Mouse (Mus musculus) heart, postnatal 0 days (tissue): ENCODE measurements around the gene Asap2. TPM values are rescaled to one million over a fixed set of nuclear protein-coding genes. Genes with fewer than 3 reads are reported as not detected.

Source experiments
- ATAC-seq: fragments of 200-750 bp; cut with Nextera tagmentation; 2 replicates; pipeline ENCODE4 v1.8.0; 2017; ENCODE audit warnings: low read depth, moderate number of reproducible peaks, moderate library complexity; ENCODE audit not compliant: insufficient read depth
- DNase-seq: peaks from one replicate; pipeline ENCODE4 v3.0.0-alpha.2; 2016; ENCODE audit warnings: low spot score
- H3K27ac ChIP-seq: fragments of 300-500 bp; sonication (generic); 2 replicates; pipeline ENCODE4 v1.5.1; 2014; ENCODE audit warnings: low read depth, mild to moderate bottlenecking
- H3K27me3 ChIP-seq: fragments of 300-500 bp; sonication (generic); 2 replicates; pipeline ENCODE4 v1.6.1; 2014; ENCODE audit warnings: low read length, mixed read lengths; ENCODE audit not compliant: control insufficient read depth, insufficient read depth
- H3K36me3 ChIP-seq: fragments of 300-500 bp; sonication (generic); replicated peaks from 2 replicates; pipeline ENCODE4 v1.6.1; 2014; ENCODE audit warnings: low read length, mixed read lengths; ENCODE audit not compliant: control insufficient read depth, insufficient read depth
- H3K4me1 ChIP-seq: fragments of 300-500 bp; sonication (generic); 2 replicates; pipeline ENCODE4 v1.6.1; 2014; ENCODE audit warnings: antibody characterized with exemption; ENCODE audit not compliant: control insufficient read depth, insufficient read depth
- H3K4me2 ChIP-seq: fragments of 300-500 bp; sonication (generic); 2 replicates; pipeline ENCODE4 v1.6.1; 2014; ENCODE audit warnings: low read depth, mild to moderate bottlenecking, low read length, moderate library complexity
- H3K4me3 ChIP-seq: fragments of 300-500 bp; sonication (generic); 2 replicates; pipeline ENCODE4 v1.5.1; 2014; ENCODE audit warnings: low read depth, low read length
- H3K9ac ChIP-seq: fragments of 300-500 bp; sonication (generic); replicated peaks from 2 replicates; pipeline ENCODE4 v1.6.1; 2014; ENCODE audit warnings: low read depth, low read length, mixed read lengths
- H3K9me3 ChIP-seq: fragments of 300-500 bp; sonication (generic); replicated peaks from 2 replicates; pipeline ENCODE4 v1.6.1; 2016; ENCODE audit warnings: low read length; ENCODE audit not compliant: control insufficient read depth
- CTCF ChIP-seq: IDR thresholded peaks from 2 replicates; pipeline ENCODE4 v1.5.1; 2016; ENCODE audit warnings: antibody characterized with exemption, control low read depth, low read depth
- EP300 ChIP-seq: IDR thresholded peaks from 2 replicates; pipeline ENCODE4 v1.6.1; 2016; ENCODE audit warnings: antibody characterized with exemption, low read depth
- WGBS: fragments of 180-500 bp; shearing (Covaris S2); extraction: QIAGEN DNeasy Blood & Tissue Kit; methylation state at CpG from one replicate; pipeline ENCODE4 v1.1.7; 2014; 5-methylcytosine and 5-hydroxymethylcytosine counted together
- polyA plus RNA-seq: library from polyadenylated mRNA; unstranded; fragments of >200 nt; fragmentation: Nextera tagmentation; extraction: Ambion mirVana; gene quantifications from 2 replicates; pipeline ENCODE4 v1.2.1, GENCODE M21; 2015
- total RNA-seq: library from RNA; depleted of rRNA; stranded (reverse); fragments of >200 nt; gene quantifications from 2 replicates; pipeline ENCODE4 v1.2.3, GENCODE M21; 2014; ENCODE audit warnings: low replicate concordance

Asap2 gene
- total and polyA plus RNA-seq, 2 experiments from 2014 or later: 4.1 to 9.6 TPM

- 68% methylated on average over 9 of the region's 9 CpGs for WGBS
- ATAC-seq (no peak), DNase-seq (no peak)
- no peak overlapping the region for H3K27ac ChIP-seq
- H3K27me3 ChIP-seq: no peaks in the 10 kb centered on the region
- no peak overlapping the region for H3K9ac ChIP-seq
- peaks cover 36% of the 10 kb centered on the region for H3K4me1 ChIP-seq
- no peaks in the 10 kb centered on the region for H3K9me3 ChIP-seq
- no peak overlapping the region for H3K4me2 ChIP-seq
- no peaks in the 10 kb centered on the region for H3K36me3 ChIP-seq
- TF ChIP-seq CTCF: no peak
- TF ChIP-seq EP300: no peak
- H3K4me3 ChIP-seq: no peak overlapping the region
Measured at GRCm38 (mm10) chr12:21142489-21143254, 152.4 kb downstream of the Asap2 start.

- Histone ChIP-seq H3K36me3 (no peaks in the 10 kb centered on the region), H3K9me3 (no peaks in the 10 kb centered on the region), H3K27ac (peak overlapping the region; percentile 39; the same call in 1 of the 2 replicates), H3K4me1 (peaks cover 36% of the 10 kb centered on the region), H3K9ac (no peak overlapping the region), H3K4me3 (no peak overlapping the region), H3K27me3 (no peaks in the 10 kb centered on the region), H3K4me2 (no peak overlapping the region)
- ATAC-seq (peak; percentile 55), DNase-seq (peak; percentile 66)
- TF ChIP-seq CTCF: no peak
- TF ChIP-seq EP300: no peak
- 17% methylated on average over 5 of the region's 5 CpGs for WGBS
Measured at GRCm38 (mm10) chr12:21144602-21145001, 154.3 kb downstream of the Asap2 start.

GRCm38 (mm10) chr12:21145050-21145449 lies 154.8 kb downstream of the Asap2 start:
- peaks cover 33% of the 10 kb centered on the region for H3K4me1 ChIP-seq
- no peak for DNase-seq
- WGBS: 78% methylated on average over 5 of the region's 5 CpGs
- ATAC-seq: peak; percentile 6; the same call in 1 of the 2 replicates
- no peak overlapping the region for H3K9ac ChIP-seq
- no peak overlapping the region for H3K4me3 ChIP-seq
- H3K4me2 ChIP-seq: no peak overlapping the region
- H3K36me3 ChIP-seq: no peaks in the 10 kb centered on the region
- TF ChIP-seq CTCF: no peak
- no peak for TF ChIP-seq EP300
- no peaks in the 10 kb centered on the region for H3K27me3 ChIP-seq
- H3K9me3 ChIP-seq: no peaks in the 10 kb centered on the region
- H3K27ac ChIP-seq: peak overlapping the region; percentile 19; the same call in 1 of the 2 replicates

DNA sequence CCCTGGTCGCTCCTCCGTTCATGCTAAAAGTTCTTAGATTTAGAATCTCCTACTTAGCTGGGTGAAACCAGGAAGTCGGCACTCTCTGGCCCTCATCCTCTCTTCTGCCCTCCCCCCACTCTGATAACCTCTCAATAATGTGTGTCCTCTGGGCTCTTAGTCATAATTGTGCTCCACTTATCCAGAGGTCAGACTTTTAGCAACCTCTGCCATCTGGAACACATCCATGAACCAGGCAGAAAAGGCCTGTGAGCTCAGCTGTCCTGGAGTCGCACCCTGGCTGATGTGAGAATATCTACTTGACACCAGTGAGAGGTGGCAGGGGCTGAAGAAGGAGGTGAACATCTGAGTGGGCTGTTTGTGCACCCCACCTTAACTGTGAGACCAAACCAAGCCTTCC lies 156.6 kb downstream of the Asap2 start:
- WGBS: 22% methylated on average over 4 of the region's 4 CpGs

DNA sequence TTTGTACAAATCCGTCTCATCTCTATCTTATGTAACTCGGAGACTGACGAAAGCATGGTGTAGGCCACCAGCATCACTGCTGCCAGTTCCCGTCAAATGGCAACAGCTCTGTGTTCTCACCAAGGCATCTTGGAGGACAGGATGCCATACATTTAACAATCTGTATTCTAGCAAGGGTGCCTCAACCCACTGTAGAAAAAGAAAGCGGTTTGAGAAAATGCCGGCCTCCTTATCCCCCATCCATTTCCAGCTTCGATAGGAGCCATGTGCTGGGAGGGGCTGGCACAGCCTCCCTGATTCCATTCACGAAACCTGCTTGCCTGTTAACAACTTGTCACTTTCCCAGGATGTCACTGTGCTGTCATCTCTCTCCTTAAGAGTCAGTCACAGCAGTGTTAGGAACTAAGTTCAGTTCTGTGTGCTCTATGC lies 163.0 kb downstream of the Asap2 start:
- Histone ChIP-seq H3K27ac (no peak overlapping the region), H3K4me1 (peaks cover 43% of the 10 kb centered on the region), H3K27me3 (no peaks in the 10 kb centered on the region), H3K4me2 (no peak overlapping the region), H3K36me3 (no peaks in the 10 kb centered on the region), H3K9me3 (no peaks in the 10 kb centered on the region), H3K4me3 (no peak overlapping the region), H3K9ac (no peak overlapping the region)
- DNase-seq (no peak), ATAC-seq (no peak)
- 45% methylated on average over 8 of the region's 8 CpGs for WGBS
- no peak for TF ChIP-seq CTCF
- no peak for TF ChIP-seq EP300

More for the DNA sequence above, 156.6 kb downstream of the Asap2 start:
- no peaks in the 10 kb centered on the region for H3K27me3 ChIP-seq
- no peak overlapping the region; the same call in 1 of the 2 replicates for H3K4me2 ChIP-seq
- no peak overlapping the region for H3K9ac ChIP-seq
- no peaks in the 10 kb centered on the region for H3K36me3 ChIP-seq
- H3K4me1 ChIP-seq: peaks cover 24% of the 10 kb centered on the region
- H3K27ac ChIP-seq: peak overlapping the region; percentile 57; the same call in 1 of the 2 replicates
- ATAC-seq (peak; percentile 74), DNase-seq (peak; percentile 73)
- no peaks in the 10 kb centered on the region for H3K9me3 ChIP-seq
- no peak overlapping the region for H3K4me3 ChIP-seq
- no peak for TF ChIP-seq EP300

DNA sequence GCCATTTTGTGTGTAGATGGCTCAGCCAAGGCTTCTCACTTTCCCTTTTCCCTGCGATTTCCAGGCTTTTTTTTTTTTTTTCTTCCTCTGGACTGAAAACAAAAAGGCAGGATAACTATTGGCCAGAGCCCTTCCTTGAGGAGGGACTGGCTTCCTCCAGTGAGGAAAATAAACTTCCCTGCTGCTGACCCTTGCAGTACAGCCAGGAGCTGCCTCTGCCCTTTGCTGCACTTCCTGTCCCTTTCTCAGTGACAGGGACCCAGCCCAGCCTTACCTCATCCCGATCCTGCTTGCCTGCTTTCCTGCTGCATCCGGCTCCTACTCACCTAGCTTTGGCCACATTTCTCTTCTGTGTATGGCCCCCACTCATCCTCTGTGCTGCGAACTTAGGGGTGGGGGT lies 164.8 kb downstream of the Asap2 start:
- WGBS: 61% methylated on average over 4 of the region's 4 CpGs
- Histone ChIP-seq H3K27me3 (no peaks in the 10 kb centered on the region), H3K36me3 (no peaks in the 10 kb centered on the region), H3K4me2 (no peak overlapping the region), H3K27ac (peak overlapping the region; percentile 19; the same call in 1 of the 2 replicates), H3K4me1 (peaks cover 58% of the 10 kb centered on the region), H3K9me3 (no peaks in the 10 kb centered on the region), H3K9ac (no peak overlapping the region), H3K4me3 (no peak overlapping the region)
- no peak for DNase-seq
- TF ChIP-seq CTCF: no peak
- no peak for TF ChIP-seq EP300
- peak; percentile 67 for ATAC-seq
